Mouse (Mus musculus) kidney, adult 2 months (tissue): Measurements from ENCODE around the gene Cldn9. TPM values are rescaled to one million over a fixed set of nuclear protein-coding genes. Genes with fewer than 3 reads are reported as not detected.
A peak's percentile ranks its signal among the peaks of the same experiment; 100 is the strongest.

Experiments
- DNase-seq: peaks from one replicate; pipeline ENCODE4 v3.0.0; 2021
- H3K27ac ChIP-seq: fragments of 200-500 bp; 2 replicates; pipeline ENCODE4 v1.5.1; 2012; ENCODE audit warnings: low read depth, low read length, control low read depth, inconsistent platforms; ENCODE audit not compliant: insufficient read depth
- H3K27me3 ChIP-seq: fragments of 200-500 bp; replicated peaks from 2 replicates; pipeline ENCODE4 v1.6.1; 2012; ENCODE audit warnings: mild to moderate bottlenecking, moderate library complexity, low read length, inconsistent platforms; ENCODE audit not compliant: control insufficient read depth, insufficient read depth
- H3K36me3 ChIP-seq: fragments of 200-500 bp; 2 replicates; pipeline ENCODE4 v1.6.1; 2012; ENCODE audit warnings: mild to moderate bottlenecking, moderate library complexity, low read length, inconsistent platforms; ENCODE audit not compliant: control insufficient read depth, insufficient read depth
- H3K4me1 ChIP-seq: fragments of 200-500 bp; 2 replicates; pipeline ENCODE4 v1.6.1; 2011; ENCODE audit warnings: low read length; ENCODE audit not compliant: control insufficient read depth, insufficient read depth
- H3K4me3 ChIP-seq: fragments of 200-500 bp; 2 replicates; pipeline ENCODE4 v1.5.1; 2011; ENCODE audit warnings: mild to moderate bottlenecking, low read depth, low read length, control low read depth; ENCODE audit not compliant: insufficient read depth
- CTCF ChIP-seq: fragments of 200-500 bp; conservative IDR thresholded peaks from 2 replicates; pipeline ENCODE4 v1.5.1; 2011; ENCODE audit warnings: low read depth, mild to moderate bottlenecking, control low read depth, low read length, moderate library complexity, mixed read lengths; ENCODE audit not compliant: insufficient read depth, insufficient read length
- POLR2A ChIP-seq: fragments of 200-500 bp; IDR thresholded peaks from one replicate; pipeline ENCODE4 v1.6.1; 2011; ENCODE audit warnings: low read depth, low read length, control low read depth
- WGBS: fragments of 180-500 bp; shearing (Covaris S2); methylation state at CpG from one replicate; pipeline ENCODE4 v1.1.7; 2018; 5-methylcytosine and 5-hydroxymethylcytosine counted together
- polyA plus RNA-seq: library from polyadenylated mRNA; depleted of rRNA; stranded (reverse); fragments of >200 nt; gene quantifications from 2 replicates; pipeline ENCODE4 v1.2.3, GENCODE M21; 2012; rRNA removed

Gene Cldn9
- 0.14 and 0.45 TPM in 2 replicates for polyA plus RNA-seq

GRCm38 (mm10) chr17:23683856-23684672, at the start of gene Cldn9:
TSS of gene Cldn9 (minus strand) at chr17:23684026.
- DNase-seq, result peak; percentile 43
- no peak within 1 kb of the TSS for H3K27ac ChIP-seq

GRCm38 (mm10) chr17:23730441-23730840, 46.6 kb upstream of the Cldn9 start:
- H3K36me3 ChIP-seq, result no peaks in the 10 kb centered on the region
- no peak for DNase-seq
- H3K27ac ChIP-seq, result no peak overlapping the region
- WGBS, result 54% methylated on average over 1 of the region's 1 CpGs
- no peaks in the 10 kb centered on the region for H3K4me1 ChIP-seq
- no peak overlapping the region for H3K4me3 ChIP-seq
- TF ChIP-seq POLR2A, result no peak
- TF ChIP-seq CTCF, result no peak
- H3K27me3 ChIP-seq, result no peaks in the 10 kb centered on the region

More at GRCm38 (mm10) chr17:23683856-23684672, at the start of gene Cldn9:
- 43% methylated on average over 15 of the region's 15 CpGs for WGBS
- Histone ChIP-seq H3K36me3 (no peaks in the 10 kb centered on the region), H3K27me3 (no peaks in the 10 kb centered on the region), H3K4me1 (peaks cover 14% of the 10 kb centered on the region), H3K4me3 (no peak within 1 kb of the TSS)
- TF ChIP-seq POLR2A, result no peak
- no peak for TF ChIP-seq CTCF

- peak; percentile 81 for DNase-seq
- 0 out of 2 replicates have a peak, but pooled peaks have one; percentile 12 for TF ChIP-seq CTCF
- TF ChIP-seq POLR2A, result no peak
- no peaks in the 10 kb centered on the region for H3K36me3 ChIP-seq
- peak overlapping the region; percentile 66 for H3K4me3 ChIP-seq
- H3K4me1 ChIP-seq, result no peaks in the 10 kb centered on the region
- no peak overlapping the region for H3K27ac ChIP-seq
- 1% methylated on average over 20 of the region's 20 CpGs for WGBS
- H3K27me3 ChIP-seq, result no peaks in the 10 kb centered on the region
Observed at GRCm38 (mm10) chr17:23726758-23727142, 42.9 kb upstream of the Cldn9 start.

DNA sequence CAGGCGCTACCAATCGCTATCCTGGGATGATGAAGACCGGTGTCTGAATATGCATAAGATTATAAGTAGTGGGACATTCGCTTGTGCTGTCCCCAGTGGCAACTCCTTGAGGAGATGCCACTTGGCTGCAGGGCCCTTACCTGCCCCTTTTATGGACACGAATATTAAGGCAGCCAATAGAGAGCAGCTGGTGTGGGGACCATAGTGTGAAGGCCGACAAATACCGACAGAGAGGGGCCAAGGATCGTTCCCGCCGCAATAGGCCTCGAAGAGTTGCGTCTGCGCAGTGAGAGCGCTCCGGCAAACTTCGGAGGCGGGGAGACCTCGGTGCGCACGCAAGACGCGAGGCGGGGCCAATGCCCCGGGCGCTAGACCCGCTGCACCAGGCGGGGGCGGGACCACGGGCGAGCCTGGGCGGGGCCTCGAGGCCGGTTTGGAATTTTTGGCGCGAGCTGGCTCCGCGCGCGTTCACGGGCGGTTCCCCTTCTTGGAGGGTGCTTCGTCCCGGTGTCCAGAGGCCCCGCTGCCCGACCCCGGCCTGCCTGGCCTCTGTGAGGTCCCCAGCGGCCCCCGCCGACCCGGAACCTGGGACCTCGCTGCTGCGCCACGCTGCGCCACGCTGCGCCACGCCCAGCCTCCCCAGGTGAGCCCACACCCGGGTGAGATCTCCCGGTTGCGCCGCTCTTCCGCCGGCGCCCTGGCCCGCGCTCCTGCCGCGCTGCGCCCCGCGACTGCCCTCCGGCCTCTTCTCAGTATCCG, 42.4 kb upstream of the Cldn9 start, which contains the start of gene Pkmyt1:
Gene Pkmyt1, plus strand, starts transcription at position 338 of the 759 bp plus-strand sequence.
- H3K4me3 ChIP-seq, result peak within 1 kb of the TSS; percentile 66
- no peaks in the 10 kb centered on the region; the same call in 1 of the 2 replicates for H3K4me1 ChIP-seq
- peak; percentile 97 for DNase-seq
- no peaks in the 10 kb centered on the region for H3K27me3 ChIP-seq
- WGBS, result under 1% methylated on average over 73 of the region's 73 CpGs
- H3K27ac ChIP-seq, result no peak within 1 kb of the TSS
- H3K36me3 ChIP-seq, result no peaks in the 10 kb centered on the region
- TF ChIP-seq CTCF (no peak), POLR2A (peak; percentile 60)

DNA sequence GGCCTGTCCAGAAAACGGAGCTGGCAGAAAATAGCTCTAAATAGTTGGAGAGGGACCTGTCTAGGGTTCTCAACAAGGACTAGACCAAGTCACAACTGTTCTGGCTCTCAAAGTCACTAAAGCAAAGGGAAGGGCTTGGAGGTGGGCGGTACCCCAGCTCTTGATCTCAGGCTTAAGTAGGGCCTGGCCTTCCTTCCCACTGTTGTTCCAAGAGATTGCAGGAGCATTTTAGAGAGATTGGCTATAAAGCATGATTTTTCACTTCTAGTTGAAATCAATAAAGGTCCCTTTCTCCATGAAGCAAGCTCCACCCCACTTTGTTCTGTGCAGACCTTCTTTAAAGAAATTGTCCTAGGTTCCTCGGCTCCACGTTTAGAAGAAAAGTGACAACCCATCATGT, 41.7 kb upstream of the Cldn9 start:
- TF ChIP-seq POLR2A (no peak), CTCF (no peak)
- 59% methylated on average over 4 of the region's 4 CpGs for WGBS
- Histone ChIP-seq H3K27ac (no peak overlapping the region), H3K36me3 (no peaks in the 10 kb centered on the region), H3K4me3 (peak overlapping the region; percentile 66; the same call in 1 of the 2 replicates), H3K27me3 (no peaks in the 10 kb centered on the region), H3K4me1 (no peaks in the 10 kb centered on the region; the same call in 1 of the 2 replicates)
- DNase-seq, result no peak

DNA sequence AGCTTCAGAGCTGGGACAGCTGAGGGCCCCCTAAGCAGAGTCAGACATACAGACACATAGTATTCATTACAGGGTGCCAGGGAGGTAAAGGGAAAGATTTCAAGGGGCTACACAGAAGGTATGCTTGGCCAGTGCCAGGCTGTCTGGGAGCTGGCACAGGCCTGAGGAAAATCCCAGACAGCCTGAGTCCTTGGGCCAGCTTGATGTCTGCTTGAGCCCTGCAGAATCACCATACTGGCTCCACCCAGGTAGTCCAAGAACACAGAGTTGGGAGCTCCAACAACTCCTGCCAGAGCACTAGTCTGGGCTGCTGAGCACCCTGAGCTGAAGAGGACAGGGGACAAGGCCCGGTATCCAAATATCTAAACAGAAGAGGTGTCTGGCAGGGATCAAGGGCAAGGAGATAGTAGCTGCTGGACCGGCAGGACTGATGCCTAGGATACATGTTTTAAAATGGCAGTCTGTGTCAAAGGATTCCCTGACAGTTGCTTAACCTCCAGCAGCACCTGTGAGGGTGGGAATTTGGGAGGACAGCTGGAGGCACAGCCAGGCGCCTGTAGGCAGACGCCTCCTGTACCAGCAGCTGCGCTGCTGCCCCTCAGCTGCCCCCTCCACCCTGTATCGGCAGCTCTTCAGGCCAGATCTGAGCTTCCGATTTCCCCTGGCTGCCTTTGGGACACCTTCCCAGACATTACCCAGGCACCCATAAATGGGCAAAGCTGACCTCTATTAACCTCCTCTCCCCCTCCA, 38.7 kb upstream of the Cldn9 start, which contains the start of gene 1520401A03Rik:
Gene 1520401A03Rik, minus strand, starts transcription at position 408 of the 750 bp plus-strand sequence.
- H3K27me3 ChIP-seq, result no peaks in the 10 kb centered on the region
- H3K27ac ChIP-seq, result no peak within 1 kb of the TSS
- H3K4me1 ChIP-seq, result no peaks in the 10 kb centered on the region; the same call in 1 of the 2 replicates
- no peak within 1 kb of the TSS for H3K4me3 ChIP-seq
- WGBS, result 88% methylated on average over 7 of the region's 7 CpGs
- TF ChIP-seq CTCF, result no peak
- no peak for TF ChIP-seq POLR2A
- no peaks in the 10 kb centered on the region for H3K36me3 ChIP-seq
- DNase-seq, result no peak
